Mouse (Mus musculus): Measurements from ENCODE around the gene Pdzrn3. TPM values are rescaled to one million over a fixed set of nuclear protein-coding genes. Genes with fewer than 3 reads are reported as not detected.

Pdzrn3 gene
- polyA plus RNA-seq, 1 experiment, result 1.9 TPM

- TF ChIP-seq POLR2A (IDR thresholded peaks at IDR 0.05; ENCODE audit: borderline replicate concordance, insufficient read depth, low read length) (no peak), CTCF (IDR thresholded peaks at IDR 0.05; ENCODE audit: borderline replicate concordance, insufficient read depth, low read depth, low read length) (no peak)
- no peak for DNase-seq
- Histone ChIP-seq H3K27ac (ENCODE audit: insufficient read depth, low read length) (no peak overlapping the region), H3K4me3 (replicated peaks; ENCODE audit: insufficient read depth, low read depth, low read length) (no peak overlapping the region), H3K27me3 (ENCODE audit: control insufficient read depth, insufficient read depth, low read length) (no peaks in the 10 kb centered on the region), H3K4me1 (ENCODE audit: control insufficient read depth, insufficient read depth, low read length) (no peaks in the 10 kb centered on the region)
- WGBS, result 66% methylated on average over 3 of the region's 3 CpGs
These were observed 51.7 kb downstream of the Pdzrn3 start for GRCm38 (mm10) chr6:101325842-101326639.

DNA sequence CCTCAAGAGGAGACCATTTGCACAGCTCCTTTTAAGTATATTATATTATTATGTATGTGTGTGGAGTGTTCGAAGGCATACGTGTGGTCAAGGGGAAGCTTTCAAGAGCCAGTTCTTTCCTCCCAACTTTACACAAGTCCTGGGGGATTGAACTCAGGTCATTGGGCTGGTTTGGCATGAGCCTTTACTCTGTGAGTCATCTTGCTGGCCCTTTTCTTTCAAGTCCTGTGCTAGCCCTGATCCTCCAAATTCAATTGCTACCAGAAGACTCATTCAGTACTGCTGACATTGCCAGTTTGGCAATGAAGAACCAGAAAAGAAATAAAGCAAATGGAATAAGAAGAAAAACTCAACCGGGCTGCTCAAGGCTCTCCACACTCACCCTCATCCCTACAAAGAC is 55.1 kb downstream of the Pdzrn3 start:
- TF ChIP-seq POLR2A (IDR thresholded peaks at IDR 0.05; ENCODE audit: borderline replicate concordance, insufficient read depth, low read length) (no peak), CTCF (IDR thresholded peaks at IDR 0.05; ENCODE audit: borderline replicate concordance, insufficient read depth, low read depth, low read length) (no peak)
- no peaks in the 10 kb centered on the region for H3K27me3 ChIP-seq (ENCODE audit: control insufficient read depth, insufficient read depth, low read length)
- no peaks in the 10 kb centered on the region for H3K4me1 ChIP-seq (ENCODE audit: control insufficient read depth, insufficient read depth, low read length)
- no peak for DNase-seq
- WGBS, result 89% methylated on average over 3 of the region's 3 CpGs
- no peak overlapping the region for H3K4me3 ChIP-seq (replicated peaks; ENCODE audit: insufficient read depth, low read depth, low read length)
- H3K27ac ChIP-seq (ENCODE audit: insufficient read depth, low read length), result no peak overlapping the region

GRCm38 (mm10) chr6:101320386-101320785 is 57.3 kb downstream of the Pdzrn3 start:
- DNase-seq, result no peak
- TF ChIP-seq CTCF (IDR thresholded peaks at IDR 0.05; ENCODE audit: borderline replicate concordance, insufficient read depth, low read depth, low read length) (no peak), POLR2A (IDR thresholded peaks at IDR 0.05; ENCODE audit: borderline replicate concordance, insufficient read depth, low read length) (no peak)
- H3K27me3 ChIP-seq (ENCODE audit: control insufficient read depth, insufficient read depth, low read length), result no peaks in the 10 kb centered on the region
- H3K4me1 ChIP-seq (ENCODE audit: control insufficient read depth, insufficient read depth, low read length), result no peaks in the 10 kb centered on the region
- H3K4me3 ChIP-seq (replicated peaks; ENCODE audit: insufficient read depth, low read depth, low read length), result no peak overlapping the region
- H3K27ac ChIP-seq (ENCODE audit: insufficient read depth, low read length), result no peak overlapping the region
- WGBS, result 82% methylated on average over 3 of the region's 3 CpGs

DNA sequence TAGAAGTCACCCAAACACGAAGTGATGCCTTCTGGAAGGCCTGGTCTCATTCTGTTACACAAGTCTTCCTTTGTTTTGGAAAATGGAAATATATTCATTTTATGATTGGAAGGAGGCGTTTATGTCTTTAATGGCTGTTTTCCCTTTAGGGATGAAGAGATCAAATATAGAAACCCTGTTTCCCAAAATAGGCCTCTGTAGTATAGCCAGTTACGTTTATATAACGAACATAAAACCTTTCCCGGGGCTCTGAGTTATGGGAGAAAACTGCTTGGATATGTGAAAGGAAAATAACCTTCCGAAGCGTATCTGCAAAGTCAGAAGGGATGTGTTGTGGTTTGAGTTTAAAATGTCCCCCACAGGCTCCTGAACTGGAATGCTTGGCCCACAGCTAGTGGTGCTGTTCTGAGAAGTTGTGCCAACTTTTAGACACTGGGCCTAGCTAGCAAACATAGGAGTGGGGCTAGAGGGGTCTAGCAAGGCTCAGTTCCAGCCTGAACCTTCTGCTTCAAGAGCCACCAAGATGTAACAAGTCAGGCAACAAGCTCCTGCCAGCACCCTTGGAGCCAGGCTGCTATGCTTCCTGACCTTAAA is 58.2 kb downstream of the Pdzrn3 start:
- DNase-seq, result no peak
- H3K27me3 ChIP-seq (ENCODE audit: control insufficient read depth, insufficient read depth, low read length), result no peaks in the 10 kb centered on the region
- H3K4me1 ChIP-seq (ENCODE audit: control insufficient read depth, insufficient read depth, low read length), result no peaks in the 10 kb centered on the region
- TF ChIP-seq POLR2A (IDR thresholded peaks at IDR 0.05; ENCODE audit: borderline replicate concordance, insufficient read depth, low read length) (no peak), CTCF (IDR thresholded peaks at IDR 0.05; ENCODE audit: borderline replicate concordance, insufficient read depth, low read depth, low read length) (no peak)
- H3K27ac ChIP-seq (ENCODE audit: insufficient read depth, low read length), result no peak overlapping the region
- WGBS, result 89% methylated on average over 7 of the region's 7 CpGs
- H3K4me3 ChIP-seq (replicated peaks; ENCODE audit: insufficient read depth, low read depth, low read length), result no peak overlapping the region

- Histone ChIP-seq H3K4me3 (replicated peaks; ENCODE audit: insufficient read depth, low read depth, low read length) (no peak overlapping the region), H3K27ac (ENCODE audit: insufficient read depth, low read length) (no peak overlapping the region), H3K4me1 (ENCODE audit: control insufficient read depth, insufficient read depth, low read length) (no peaks in the 10 kb centered on the region), H3K27me3 (ENCODE audit: control insufficient read depth, insufficient read depth, low read length) (no peaks in the 10 kb centered on the region)
- DNase-seq, result no peak
- TF ChIP-seq CTCF (IDR thresholded peaks at IDR 0.05; ENCODE audit: borderline replicate concordance, insufficient read depth, low read depth, low read length) (no peak), POLR2A (IDR thresholded peaks at IDR 0.05; ENCODE audit: borderline replicate concordance, insufficient read depth, low read length) (no peak)
- WGBS, result 29% methylated on average over 6 of the region's 6 CpGs
These were observed 59.2 kb downstream of the Pdzrn3 start for GRCm38 (mm10) chr6:101318530-101318929.

- Histone ChIP-seq H3K27me3 (ENCODE audit: control insufficient read depth, insufficient read depth, low read length) (no peaks in the 10 kb centered on the region), H3K27ac (ENCODE audit: insufficient read depth, low read length) (no peak overlapping the region), H3K4me1 (ENCODE audit: control insufficient read depth, insufficient read depth, low read length) (no peaks in the 10 kb centered on the region), H3K4me3 (replicated peaks; ENCODE audit: insufficient read depth, low read depth, low read length) (no peak overlapping the region)
- TF ChIP-seq CTCF (IDR thresholded peaks at IDR 0.05; ENCODE audit: borderline replicate concordance, insufficient read depth, low read depth, low read length) (no peak), POLR2A (IDR thresholded peaks at IDR 0.05; ENCODE audit: borderline replicate concordance, insufficient read depth, low read length) (no peak)
- WGBS, result 60% methylated on average over 6 of the region's 6 CpGs
- DNase-seq, result no peak
These were observed 66.3 kb downstream of the Pdzrn3 start for GRCm38 (mm10) chr6:101311446-101311845.

DNA sequence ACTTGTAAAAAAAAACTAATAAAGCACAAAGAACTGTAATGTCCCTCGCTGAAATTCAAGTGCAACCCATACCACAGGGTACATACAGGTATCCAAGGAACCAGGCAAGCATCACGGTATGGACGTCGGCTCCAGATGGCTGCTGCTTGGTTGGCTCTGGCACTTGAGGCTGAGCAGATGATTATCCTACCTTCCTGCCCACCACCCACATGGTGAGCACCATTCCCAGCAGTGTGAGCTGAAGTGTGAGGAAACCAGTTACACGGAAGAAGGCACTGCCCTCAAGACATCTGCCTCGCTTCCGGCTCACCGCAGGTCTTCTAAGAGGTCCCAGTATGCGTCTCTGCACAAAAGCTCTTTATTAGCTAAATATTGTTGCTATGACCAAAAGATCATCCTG is 67.2 kb downstream of the Pdzrn3 start:
- no peak overlapping the region for H3K27ac ChIP-seq (ENCODE audit: insufficient read depth, low read length)
- no peaks in the 10 kb centered on the region for H3K4me1 ChIP-seq (ENCODE audit: control insufficient read depth, insufficient read depth, low read length)
- H3K27me3 ChIP-seq (ENCODE audit: control insufficient read depth, insufficient read depth, low read length), result no peaks in the 10 kb centered on the region
- H3K4me3 ChIP-seq (replicated peaks; ENCODE audit: insufficient read depth, low read depth, low read length), result no peak overlapping the region
- 21% methylated on average over 9 of the region's 9 CpGs for WGBS
- no peak for TF ChIP-seq CTCF (IDR thresholded peaks at IDR 0.05; ENCODE audit: borderline replicate concordance, insufficient read depth, low read depth, low read length)
- no peak for TF ChIP-seq POLR2A (IDR thresholded peaks at IDR 0.05; ENCODE audit: borderline replicate concordance, insufficient read depth, low read length)
- no peak for DNase-seq
